Mouse (Mus musculus): ENCODE measurements around the gene Krt80.

Krt80 gene

GRCm38 (mm10) chr15:101318889-101319765, 50.8 kb downstream of the Krt80 start:
- no peak for DNase-seq (ENCODE audit: extremely low read depth, low read depth, low spot score)

- DNase-seq (ENCODE audit: extremely low read depth, low read depth, low spot score): no peak
Observed at GRCm38 (mm10) chr15:101317814-101318500, 52.0 kb downstream of the Krt80 start.

- DNase-seq (ENCODE audit: extremely low read depth, low read depth, low spot score): no peak
Observed at GRCm38 (mm10) chr15:101316913-101317813, 52.8 kb downstream of the Krt80 start.

GRCm38 (mm10) chr15:101316279-101316912, 53.6 kb downstream of the Krt80 start:
- no peak for DNase-seq (ENCODE audit: extremely low read depth, low read depth, low spot score)

GRCm38 (mm10) chr15:101315832-101316231, 54.1 kb downstream of the Krt80 start:
- DNase-seq (ENCODE audit: extremely low read depth, low read depth, low spot score): no peak

- no peak for DNase-seq (ENCODE audit: extremely low read depth, low read depth, low spot score)
Observed at GRCm38 (mm10) chr15:101315378-101315777, 54.6 kb downstream of the Krt80 start.

GRCm38 (mm10) chr15:101312006-101312405, 58.0 kb downstream of the Krt80 start:
- no peak for DNase-seq (ENCODE audit: extremely low read depth, low read depth, low spot score)

- DNase-seq (ENCODE audit: extremely low read depth, low read depth, low spot score): no peak
Observed at GRCm38 (mm10) chr15:101311087-101311770, 58.7 kb downstream of the Krt80 start.

- DNase-seq (ENCODE audit: extremely low read depth, low read depth, low spot score): no peak
Observed at GRCm38 (mm10) chr15:101309493-101309892, 60.5 kb downstream of the Krt80 start.

- peak; percentile 42 for DNase-seq (ENCODE audit: extremely low read depth, low read depth, low spot score)
Observed at GRCm38 (mm10) chr15:101308440-101309348, 61.3 kb downstream of the Krt80 start.

- no peak for DNase-seq (ENCODE audit: extremely low read depth, low read depth, low spot score)
Observed at GRCm38 (mm10) chr15:101306459-101306858, 63.5 kb downstream of the Krt80 start.

GRCm38 (mm10) chr15:101303830-101304229, 66.1 kb downstream of the Krt80 start:
- no peak for DNase-seq (ENCODE audit: extremely low read depth, low read depth, low spot score)

- DNase-seq (ENCODE audit: extremely low read depth, low read depth, low spot score): no peak
Observed at GRCm38 (mm10) chr15:101302201-101302600, 67.8 kb downstream of the Krt80 start.

- no peak for DNase-seq (ENCODE audit: extremely low read depth, low read depth, low spot score)
Observed at GRCm38 (mm10) chr15:101300128-101300527, 69.8 kb downstream of the Krt80 start.

GRCm38 (mm10) chr15:101299480-101299960, 70.4 kb downstream of the Krt80 start:
- DNase-seq (ENCODE audit: extremely low read depth, low read depth, low spot score): no peak

GRCm38 (mm10) chr15:101298550-101298949, 71.4 kb downstream of the Krt80 start:
- no peak for DNase-seq (ENCODE audit: extremely low read depth, low read depth, low spot score)

GRCm38 (mm10) chr15:101297988-101298387, 72.0 kb downstream of the Krt80 start:
- no peak for DNase-seq (ENCODE audit: extremely low read depth, low read depth, low spot score)
